Mouse (Mus musculus) stomach, postnatal 0 days (tissue): ENCODE results near the gene Eef2.

Experiments used
- CTCF ChIP-seq: IDR thresholded peaks from 2 replicates; pipeline ENCODE4 v1.5.1; 2016; ENCODE audit warnings: antibody characterized with exemption, low read depth, mild to moderate bottlenecking, moderate library complexity
- EP300 ChIP-seq: optimal IDR thresholded peaks from 2 replicates; pipeline ENCODE3; 2016; ENCODE audit warnings: antibody characterized with exemption

GRCm38 (mm10) chr10:81190912-81191321 lies 14.5 kb downstream of the Eef2 start:
- TF ChIP-seq CTCF = peak; percentile 61
- no peak for TF ChIP-seq EP300
